Mouse (Mus musculus) liver, embryonic 15.5 days (tissue): ENCODE results near the gene Mark2. TPM values are rescaled to one million over a fixed set of nuclear protein-coding genes. Genes with fewer than 3 reads are reported as not detected.

Experiments used
- ATAC-seq: fragments of 200-750 bp; cut with Nextera tagmentation; 2 replicates; pipeline ENCODE4 v1.8.0; 2017; ENCODE audit warnings: moderate number of reproducible peaks, mild to moderate bottlenecking, moderate library complexity; ENCODE audit not compliant: insufficient read depth
- H3K27ac ChIP-seq: fragments of 300-500 bp; sonication (generic); replicated peaks from 2 replicates; pipeline ENCODE4 v1.5.1; 2015; ENCODE audit warnings: mild to moderate bottlenecking, inconsistent platforms
- H3K27me3 ChIP-seq: fragments of 300-500 bp; sonication (generic); 2 replicates; pipeline ENCODE4 v1.6.1; 2015; ENCODE audit warnings: mild to moderate bottlenecking, inconsistent platforms
- H3K36me3 ChIP-seq: fragments of 300-500 bp; sonication (generic); replicated peaks from 2 replicates; pipeline ENCODE4 v1.6.1; 2015; ENCODE audit warnings: moderate library complexity, mild to moderate bottlenecking, inconsistent platforms
- H3K4me1 ChIP-seq: fragments of 300-500 bp; sonication (generic); replicated peaks from 2 replicates; pipeline ENCODE4 v1.6.1; 2015; ENCODE audit warnings: inconsistent platforms
- H3K4me2 ChIP-seq: fragments of 300-500 bp; sonication (generic); 2 replicates; pipeline ENCODE4 v1.6.1; 2015; ENCODE audit warnings: moderate library complexity, mild to moderate bottlenecking, inconsistent platforms
- H3K4me3 ChIP-seq: fragments of 300-500 bp; sonication (generic); replicated peaks from 2 replicates; pipeline ENCODE4 v1.5.1; 2015; ENCODE audit warnings: mild to moderate bottlenecking, inconsistent platforms
- H3K9ac ChIP-seq: fragments of 300-500 bp; sonication (generic); 2 replicates; pipeline ENCODE4 v1.6.1; 2015; ENCODE audit warnings: moderate library complexity, mild to moderate bottlenecking, inconsistent platforms
- H3K9me3 ChIP-seq: fragments of 300-500 bp; sonication (generic); replicated peaks from 2 replicates; pipeline ENCODE4 v1.6.1; 2016; ENCODE audit warnings: inconsistent platforms
- WGBS: fragments of 180-500 bp; shearing (Covaris S2); methylation state at CpG from one replicate; pipeline ENCODE4 v1.1.7; 2015; ENCODE audit warnings: mixed read lengths; ENCODE audit not compliant: insufficient replicate concordance; 5-methylcytosine and 5-hydroxymethylcytosine counted together
- polyA plus RNA-seq: library from polyadenylated mRNA; unstranded; fragments of >200 nt; fragmentation: Nextera tagmentation; extraction: Ambion mirVana; gene quantifications from 2 replicates; pipeline ENCODE4 v1.2.1, GENCODE M21; 2015

Gene Mark2
- polyA plus RNA-seq, 1 experiment from 2014 or later: 20.0 TPM

- WGBS: 36% methylated on average over 14 of the region's 14 CpGs
- H3K4me3 ChIP-seq: no peak overlapping the region
- H3K36me3 ChIP-seq: no peaks in the 10 kb centered on the region
- peaks cover 61% of the 10 kb centered on the region for H3K27me3 ChIP-seq
- no peak overlapping the region for H3K9ac ChIP-seq
- H3K9me3 ChIP-seq: no peaks in the 10 kb centered on the region
- ATAC-seq: no peak
- H3K27ac ChIP-seq: no peak overlapping the region
- H3K4me2 ChIP-seq: no peak overlapping the region
- H3K4me1 ChIP-seq: peaks cover 43% of the 10 kb centered on the region
Observed at GRCm38 (mm10) chr19:7265478-7266191, 76.0 kb downstream of the Mark2 start.

- H3K4me1 ChIP-seq: peaks cover 43% of the 10 kb centered on the region
- 49% methylated on average over 6 of the region's 6 CpGs for WGBS
- H3K9ac ChIP-seq: no peak overlapping the region
- ATAC-seq: no peak
- no peak overlapping the region for H3K4me2 ChIP-seq
- H3K9me3 ChIP-seq: no peaks in the 10 kb centered on the region
- H3K36me3 ChIP-seq: no peaks in the 10 kb centered on the region
- peaks cover 60% of the 10 kb centered on the region for H3K27me3 ChIP-seq
- no peak overlapping the region for H3K27ac ChIP-seq
- H3K4me3 ChIP-seq: no peak overlapping the region
Observed at GRCm38 (mm10) chr19:7264766-7265331, 76.8 kb downstream of the Mark2 start.

- no peak for ATAC-seq
- H3K4me1 ChIP-seq: peaks cover 40% of the 10 kb centered on the region
- no peak overlapping the region for H3K4me2 ChIP-seq
- H3K27me3 ChIP-seq: peaks cover 54% of the 10 kb centered on the region
- H3K9ac ChIP-seq: no peak overlapping the region
- no peaks in the 10 kb centered on the region for H3K9me3 ChIP-seq
- no peaks in the 10 kb centered on the region for H3K36me3 ChIP-seq
- H3K4me3 ChIP-seq: no peak overlapping the region
- WGBS: 22% methylated on average over 9 of the region's 9 CpGs
- no peak overlapping the region for H3K27ac ChIP-seq
Observed at GRCm38 (mm10) chr19:7264088-7264765, 77.4 kb downstream of the Mark2 start.

GRCm38 (mm10) chr19:7262592-7262991 is 79.1 kb downstream of the Mark2 start:
- no peak overlapping the region for H3K9ac ChIP-seq
- H3K4me2 ChIP-seq: no peak overlapping the region
- H3K4me3 ChIP-seq: no peak overlapping the region
- H3K4me1 ChIP-seq: peaks cover 23% of the 10 kb centered on the region
- peaks cover 37% of the 10 kb centered on the region for H3K27me3 ChIP-seq
- H3K9me3 ChIP-seq: no peaks in the 10 kb centered on the region
- 73% methylated on average over 1 of the region's 1 CpGs for WGBS
- H3K36me3 ChIP-seq: no peaks in the 10 kb centered on the region
- H3K27ac ChIP-seq: no peak overlapping the region
- no peak for ATAC-seq

GRCm38 (mm10) chr19:7261964-7262363 is 79.7 kb downstream of the Mark2 start:
- H3K4me1 ChIP-seq: peaks cover 17% of the 10 kb centered on the region
- H3K9ac ChIP-seq: no peak overlapping the region
- no peaks in the 10 kb centered on the region for H3K36me3 ChIP-seq
- H3K4me2 ChIP-seq: no peak overlapping the region
- H3K4me3 ChIP-seq: no peak overlapping the region
- H3K9me3 ChIP-seq: no peaks in the 10 kb centered on the region
- no peak for ATAC-seq
- H3K27ac ChIP-seq: no peak overlapping the region
- 78% methylated on average over 3 of the region's 3 CpGs for WGBS
- peaks cover 31% of the 10 kb centered on the region for H3K27me3 ChIP-seq

- no peak overlapping the region for H3K9ac ChIP-seq
- no peaks in the 10 kb centered on the region for H3K9me3 ChIP-seq
- no peak for ATAC-seq
- no peak overlapping the region for H3K27ac ChIP-seq
- 63% methylated on average over 1 of the region's 1 CpGs for WGBS
- no peak overlapping the region for H3K4me3 ChIP-seq
- peaks cover 14% of the 10 kb centered on the region for H3K4me1 ChIP-seq
- H3K27me3 ChIP-seq: peaks cover 26% of the 10 kb centered on the region
- no peaks in the 10 kb centered on the region for H3K36me3 ChIP-seq
- no peak overlapping the region for H3K4me2 ChIP-seq
Observed at GRCm38 (mm10) chr19:7261476-7261875, 80.2 kb downstream of the Mark2 start.

GRCm38 (mm10) chr19:7257881-7258280 is 83.8 kb downstream of the Mark2 start:
- H3K4me2 ChIP-seq: no peak overlapping the region
- no peak overlapping the region for H3K4me3 ChIP-seq
- H3K4me1 ChIP-seq: no peaks in the 10 kb centered on the region
- no peaks in the 10 kb centered on the region for H3K36me3 ChIP-seq
- H3K27ac ChIP-seq: no peak overlapping the region
- H3K27me3 ChIP-seq: no peaks in the 10 kb centered on the region
- no peak overlapping the region for H3K9ac ChIP-seq
- 67% methylated on average over 5 of the region's 5 CpGs for WGBS
- no peaks in the 10 kb centered on the region for H3K9me3 ChIP-seq
- no peak for ATAC-seq

- Histone ChIP-seq H3K27ac (no peak overlapping the region), H3K4me1 (peaks cover 11% of the 10 kb centered on the region), H3K9ac (no peak overlapping the region), H3K9me3 (no peaks in the 10 kb centered on the region), H3K4me2 (no peak overlapping the region), H3K36me3 (no peaks in the 10 kb centered on the region), H3K27me3 (peaks cover 4% of the 10 kb centered on the region; the same call in 1 of the 2 replicates), H3K4me3 (no peak overlapping the region)
- ATAC-seq: no peak
- 57% methylated on average over 3 of the region's 3 CpGs for WGBS
Observed at GRCm38 (mm10) chr19:7246021-7246420, 95.6 kb downstream of the Mark2 start.

- Histone ChIP-seq H3K9ac (peak within 1 kb of the TSS; percentile 89), H3K4me1 (peaks cover 29% of the 10 kb centered on the region), H3K27ac (peak within 1 kb of the TSS; percentile 89), H3K36me3 (peaks cover 20% of the 10 kb centered on the region), H3K27me3 (peaks cover 4% of the 10 kb centered on the region; the same call in 1 of the 2 replicates), H3K4me2 (peak within 1 kb of the TSS; percentile 92), H3K4me3 (peak within 1 kb of the TSS; percentile 82), H3K9me3 (no peaks in the 10 kb centered on the region)
- under 1% methylated on average over 80 of the region's 80 CpGs for WGBS
- peak; percentile 98 for ATAC-seq
Observed at GRCm38 (mm10) chr19:7240782-7241690, 100.6 kb downstream of the Mark2 start, which contains the start of gene Naa40. Naa40 (minus strand) TSS chr19:7241183.

GRCm38 (mm10) chr19:7240291-7240690 is 101.4 kb downstream of the Mark2 start:
- 2% methylated on average over 13 of the region's 13 CpGs for WGBS
- peaks cover 4% of the 10 kb centered on the region; the same call in 1 of the 2 replicates for H3K27me3 ChIP-seq
- H3K9ac ChIP-seq: peak overlapping the region; percentile 89
- H3K9me3 ChIP-seq: no peaks in the 10 kb centered on the region
- peaks cover 28% of the 10 kb centered on the region for H3K36me3 ChIP-seq
- H3K4me2 ChIP-seq: peak overlapping the region; percentile 92
- peaks cover 35% of the 10 kb centered on the region for H3K4me1 ChIP-seq
- H3K27ac ChIP-seq: peak overlapping the region; percentile 89
- H3K4me3 ChIP-seq: peak overlapping the region; percentile 82
- peak; percentile 6 for ATAC-seq
